Comparison of ENCODE assay signal across 29 mouse cellular contexts in the genomic region with DNA sequence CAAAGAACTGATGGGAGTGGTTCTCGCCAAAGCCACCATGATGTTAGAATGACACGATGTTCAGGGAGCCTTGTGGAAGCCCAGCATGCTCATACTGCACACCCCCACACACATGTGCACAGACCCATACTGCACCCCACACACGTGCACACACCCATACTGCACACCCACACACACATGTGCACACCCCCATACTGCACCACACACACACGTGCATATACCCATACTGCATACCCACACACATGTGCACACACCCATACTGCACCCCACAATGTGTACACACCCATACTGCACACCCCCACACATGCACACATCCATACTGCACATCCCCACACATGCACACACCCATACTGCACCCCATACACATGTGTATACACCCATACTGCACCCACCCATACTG. TPM values are rescaled to one million over a fixed set of nuclear protein-coding genes. Genes with fewer than 3 reads are reported as not detected.
A peak's percentile ranks its signal among the peaks of the same experiment; 100 is the strongest.
DNase-seq lines count a peak whose midpoint lies in the region; ATAC-seq and TF ChIP-seq lines count a peak whose summit lies in the region.
"Had no signal": no experiment of that assay in that cellular context is flagged by ENCODE, and none has a peak within 500 bp of the region (broad histone marks: within the 10 kb centered on the region; RNA-seq: fewer than 3 reads in every experiment).

No protein-coding gene starts in this region.

- no peak overlapping the region for H3K4me2 ChIP-seq in forebrain, embryonic 14.5 days (ENCODE audit: low read length)
- no peak overlapping the region for H3K4me2 ChIP-seq in forebrain, embryonic 16.5 days (ENCODE audit: low read length)
- no peak overlapping the region for H3K4me2 ChIP-seq in liver, embryonic 12.5 days
- H3K4me2 ChIP-seq in midbrain, postnatal 0 days (ENCODE audit: low read depth, low read length, poor library complexity, severe bottlenecking) = no peak overlapping the region
- H3K4me2 ChIP-seq: heart, embryonic 13.5 days; lung, embryonic 15.5 days; neural tube, embryonic 13.5 days had no signal

- peaks cover 57% of the 10 kb centered on the region for H3K36me3 ChIP-seq in forebrain, embryonic 14.5 days (ENCODE audit: control insufficient read depth, insufficient read depth, low read length)
- peaks cover 18% of the 10 kb centered on the region; the same call in 1 of the 2 replicates for H3K36me3 ChIP-seq in forebrain, embryonic 16.5 days (ENCODE audit: control insufficient read depth, insufficient read depth)
- peaks cover 57% of the 10 kb centered on the region for H3K36me3 ChIP-seq in liver, embryonic 12.5 days
- peaks cover 53% of the 10 kb centered on the region for H3K36me3 ChIP-seq in midbrain, postnatal 0 days (ENCODE audit: insufficient read depth, low read length)
- H3K36me3 ChIP-seq in midbrain, embryonic 10.5 days = peaks cover 64% of the 10 kb centered on the region

- 88% methylated on average over 4 of the region's 4 CpGs for WGBS in forebrain, embryonic 14.5 days
- WGBS in forebrain, embryonic 16.5 days = 92% methylated on average over 4 of the region's 4 CpGs
- 83% methylated on average over 4 of the region's 4 CpGs for WGBS in liver, embryonic 12.5 days (ENCODE audit: insufficient replicate concordance)
- 96% methylated on average over 4 of the region's 4 CpGs for WGBS in midbrain, postnatal 0 days
- 95% methylated on average over 4 of the region's 4 CpGs for WGBS in midbrain, embryonic 10.5 days

- H3K4me3 ChIP-seq in forebrain, embryonic 14.5 days (ENCODE audit: low read depth, low read length) = no peak overlapping the region
- no peak overlapping the region for H3K4me3 ChIP-seq in forebrain, embryonic 16.5 days (replicated peaks; ENCODE audit: low read length)
- H3K4me3 ChIP-seq in liver, embryonic 12.5 days = no peak overlapping the region
- no peak overlapping the region for H3K4me3 ChIP-seq in midbrain, postnatal 0 days (ENCODE audit: low read depth, low read length)
- H3K4me3 ChIP-seq in midbrain, embryonic 10.5 days = no peak overlapping the region
- H3K4me3 ChIP-seq: heart, adult 2 months; heart, embryonic 13.5 days; lung, embryonic 15.5 days; neural tube, embryonic 13.5 days had no signal

- H3K9me3 ChIP-seq in forebrain, embryonic 14.5 days (replicated peaks; ENCODE audit: control insufficient read depth, low read length) = no peaks in the 10 kb centered on the region
- no peaks in the 10 kb centered on the region for H3K9me3 ChIP-seq in forebrain, embryonic 16.5 days (ENCODE audit: control insufficient read depth, low read length)
- H3K9me3 ChIP-seq in liver, embryonic 12.5 days (replicated peaks) = no peaks in the 10 kb centered on the region
- no peaks in the 10 kb centered on the region for H3K9me3 ChIP-seq in midbrain, postnatal 0 days (ENCODE audit: low read length)
- H3K9me3 ChIP-seq in midbrain, embryonic 10.5 days (replicated peaks) = no peaks in the 10 kb centered on the region
- H3K9me3 ChIP-seq: heart, embryonic 13.5 days; lung, embryonic 15.5 days; neural tube, embryonic 13.5 days had no signal

- H3K9ac ChIP-seq in forebrain, embryonic 14.5 days (ENCODE audit: low read length) = no peak overlapping the region
- H3K9ac ChIP-seq in forebrain, embryonic 16.5 days (replicated peaks; ENCODE audit: low read depth, low read length) = no peak overlapping the region
- H3K9ac ChIP-seq in liver, embryonic 12.5 days = no peak overlapping the region
- H3K9ac ChIP-seq in midbrain, postnatal 0 days (replicated peaks; ENCODE audit: low read length, poor library complexity, severe bottlenecking) = no peak overlapping the region
- H3K9ac ChIP-seq: heart, embryonic 13.5 days; lung, embryonic 15.5 days; neural tube, embryonic 13.5 days had no signal

- peak; percentile 38; the same call in 1 of the 2 replicates for ATAC-seq in forebrain, embryonic 14.5 days
- ATAC-seq in forebrain, embryonic 16.5 days = no peak
- ATAC-seq in liver, embryonic 12.5 days = 0 out of 2 replicates have a peak, but pooled peaks have one; percentile 10
- ATAC-seq in midbrain, postnatal 0 days (ENCODE audit: low FRiP score) = peak; percentile 36; the same call in 1 of the 2 replicates
- ATAC-seq: Patski had no signal

- no peak for TF ChIP-seq CTCF in midbrain, postnatal 0 days (IDR thresholded peaks at IDR 0.05)

- H3K27ac ChIP-seq in forebrain, embryonic 14.5 days (ENCODE audit: low read depth, low read length) = no peak overlapping the region
- no peak overlapping the region for H3K27ac ChIP-seq in forebrain, embryonic 16.5 days (ENCODE audit: low read length)
- no peak overlapping the region for H3K27ac ChIP-seq in liver, embryonic 12.5 days
- no peak overlapping the region for H3K27ac ChIP-seq in midbrain, postnatal 0 days (ENCODE audit: low read depth, low read length)
- no peak overlapping the region for H3K27ac ChIP-seq in midbrain, embryonic 10.5 days (replicated peaks)
- H3K27ac ChIP-seq: heart, adult 2 months; heart, embryonic 13.5 days; kidney, postnatal 0 days; lung, embryonic 15.5 days; neural tube, embryonic 13.5 days had no signal

- no peaks in the 10 kb centered on the region for H3K27me3 ChIP-seq in forebrain, embryonic 14.5 days (replicated peaks; ENCODE audit: control insufficient read depth, insufficient read depth, low read length)
- H3K27me3 ChIP-seq in forebrain, embryonic 16.5 days (replicated peaks; ENCODE audit: control insufficient read depth, insufficient read depth, low read length) = no peaks in the 10 kb centered on the region
- no peaks in the 10 kb centered on the region for H3K27me3 ChIP-seq in liver, embryonic 12.5 days (replicated peaks)
- no peaks in the 10 kb centered on the region for H3K27me3 ChIP-seq in midbrain, postnatal 0 days (ENCODE audit: insufficient read depth, low read length)
- 0 out of 2 replicates have a peak, but pooled peaks cover 4% of the 10 kb centered on the region for H3K27me3 ChIP-seq in midbrain, embryonic 10.5 days (ENCODE audit: low read depth, poor library complexity, severe bottlenecking)
- H3K27me3 ChIP-seq: lung, embryonic 15.5 days; neural tube, embryonic 13.5 days; Patski had no signal

- no peak for DNase-seq in forebrain, embryonic 14.5 days (ENCODE audit: low spot score)
- DNase-seq in liver = no peak
- no peak for DNase-seq in midbrain, postnatal 0 days (ENCODE audit: low spot score)
- no peak for DNase-seq in midbrain, embryonic 10.5 days (ENCODE audit: low spot score)
- DNase-seq in kidney, adult 8-10 months = no peak
- DNase-seq in right cerebral cortex, postnatal 4 days = no peak
- DNase-seq: adrenal gland, postnatal 36 days; cerebellum, adult 9-10 months; gastrocnemius, postnatal 36 days; heart, adult 2 months; heart, postnatal 14 days; kidney, adult 18-20 months; layer of hippocampus, adult 9-11 months; lung, postnatal 36 days; thymus, adult 18-20 months; thymus, postnatal 4 days had no signal

- H3K4me1 ChIP-seq in forebrain, embryonic 14.5 days (ENCODE audit: control insufficient read depth, insufficient read depth, low read length) = no peaks in the 10 kb centered on the region
- no peaks in the 10 kb centered on the region for H3K4me1 ChIP-seq in forebrain, embryonic 16.5 days (replicated peaks; ENCODE audit: control insufficient read depth, insufficient read depth, low read length)
- H3K4me1 ChIP-seq in liver, embryonic 12.5 days = peaks cover 21% of the 10 kb centered on the region
- H3K4me1 ChIP-seq in midbrain, postnatal 0 days (ENCODE audit: insufficient read depth, low read length) = no peaks in the 10 kb centered on the region
- H3K4me1 ChIP-seq in midbrain, embryonic 10.5 days = no peaks in the 10 kb centered on the region
- H3K4me1 ChIP-seq: lung, embryonic 15.5 days; neural tube, embryonic 13.5 days had no signal

RNA-seq across cellular contexts. Expression of a gene that starts 10.2 kb away (rescaled TPM):
- 12.8 and 21.6 TPM in 2 replicates for polyA plus RNA-seq in forebrain, embryonic 14.5 days (2014; fragmentation: Nextera tagmentation; extraction: Ambion mirVana)
- 21.5 and 35.5 TPM in 2 replicates for polyA plus RNA-seq in forebrain, embryonic 16.5 days (2015; fragmentation: Nextera tagmentation; extraction: Ambion mirVana)
- 6.7 and 7.3 TPM in 2 replicates for polyA plus RNA-seq in liver, embryonic 12.5 days (2016; fragmentation: Nextera tagmentation; extraction: Ambion mirVana)
- total RNA-seq in midbrain, postnatal 0 days (2014; rRNA removed) = 234 and 253 TPM in 2 replicates
- polyA plus RNA-seq in midbrain, postnatal 0 days (2015; fragmentation: Nextera tagmentation; extraction: Ambion mirVana) = 141 and 152 TPM in 2 replicates
- 0.37 and 0.53 TPM in 2 replicates for polyA plus RNA-seq in midbrain, embryonic 10.5 days (2016; fragmentation: Nextera tagmentation; extraction: Ambion mirVana)

RNA-seq across cellular contexts. Expression of a gene that starts 15.6 kb away (rescaled TPM):
- polyA plus RNA-seq in forebrain, embryonic 14.5 days (2014; fragmentation: Nextera tagmentation; extraction: Ambion mirVana) = 127 and 155 TPM in 2 replicates
- 90.6 and 97.9 TPM in 2 replicates for polyA plus RNA-seq in forebrain, embryonic 16.5 days (2015; fragmentation: Nextera tagmentation; extraction: Ambion mirVana)
- 72.3 and 73.8 TPM in 2 replicates for polyA plus RNA-seq in liver, embryonic 12.5 days (2016; fragmentation: Nextera tagmentation; extraction: Ambion mirVana)
- total RNA-seq in midbrain, postnatal 0 days (2014; rRNA removed) = 95.5 and 98.5 TPM in 2 replicates
- 79.4 and 90.0 TPM in 2 replicates for polyA plus RNA-seq in midbrain, postnatal 0 days (2015; fragmentation: Nextera tagmentation; extraction: Ambion mirVana)
- 123 and 134 TPM in 2 replicates for polyA plus RNA-seq in midbrain, embryonic 10.5 days (2016; fragmentation: Nextera tagmentation; extraction: Ambion mirVana)

RNA-seq across cellular contexts. Expression of a gene that starts 16.8 kb away (rescaled TPM):
- polyA plus RNA-seq in forebrain, embryonic 14.5 days (2014; fragmentation: Nextera tagmentation; extraction: Ambion mirVana) = not detected in 2 replicates
- not detected in 2 replicates for polyA plus RNA-seq in forebrain, embryonic 16.5 days (2015; fragmentation: Nextera tagmentation; extraction: Ambion mirVana)
- not detected in 2 replicates for polyA plus RNA-seq in liver, embryonic 12.5 days (2016; fragmentation: Nextera tagmentation; extraction: Ambion mirVana)
- total RNA-seq in midbrain, postnatal 0 days (2014; rRNA removed) = not detected in 2 replicates
- polyA plus RNA-seq in midbrain, postnatal 0 days (2015; fragmentation: Nextera tagmentation; extraction: Ambion mirVana) = not detected in 2 replicates
- not detected in 2 replicates for polyA plus RNA-seq in midbrain, embryonic 10.5 days (2016; fragmentation: Nextera tagmentation; extraction: Ambion mirVana)
- total RNA-seq: adrenal gland, adult 18-20 months; adrenal gland, postnatal 36 days; ES-E14; gastrocnemius, adult 18-20 months; gastrocnemius, postnatal 36 days; heart, adult 2 months; heart, postnatal 14 days; left cerebral cortex, adult 18-20 months; left cerebral cortex, postnatal 25 days; liver, adult 2 months had no signal
- polyA plus RNA-seq: heart, adult 2 months; heart, embryonic 13.5 days; kidney, postnatal 0 days; liver, adult 2 months; lung, embryonic 15.5 days; neural tube, embryonic 13.5 days; Patski had no signal

RNA-seq across cellular contexts. Expression of a gene that starts 41.9 kb away (rescaled TPM):
- polyA plus RNA-seq in forebrain, embryonic 14.5 days (2014; fragmentation: Nextera tagmentation; extraction: Ambion mirVana) = 0.85 and 0.93 TPM in 2 replicates
- polyA plus RNA-seq in forebrain, embryonic 16.5 days (2015; fragmentation: Nextera tagmentation; extraction: Ambion mirVana) = 1.5 and 1.8 TPM in 2 replicates
- polyA plus RNA-seq in liver, embryonic 12.5 days (2016; fragmentation: Nextera tagmentation; extraction: Ambion mirVana) = 18.3 and 19.3 TPM in 2 replicates
- total RNA-seq in midbrain, postnatal 0 days (2014; rRNA removed) = 4.1 and 5.6 TPM in 2 replicates
- 3.0 and 3.9 TPM in 2 replicates for polyA plus RNA-seq in midbrain, postnatal 0 days (2015; fragmentation: Nextera tagmentation; extraction: Ambion mirVana)
- polyA plus RNA-seq in midbrain, embryonic 10.5 days (2016; fragmentation: Nextera tagmentation; extraction: Ambion mirVana) = 1.7 and 2.0 TPM in 2 replicates
